Mouse (Mus musculus) CH12.LX (cell line): ENCODE measurements around the gene Ly75.

Source experiments
- CTCF ChIP-seq, 2 experiments: IDR thresholded peaks in 1 of 2; conservative IDR thresholded peaks in 1 of 2; 2 replicates each; pipeline ENCODE4 v1.5.1; 2011 to 2012; ENCODE audit warnings: low read depth in 2 of 2, low read length in 2 of 2, improper control_type of control experiment in 1 of 2, inconsistent platforms in 1 of 2, mild to moderate bottlenecking in 1 of 2, moderate library complexity in 1 of 2
- E2F4 ChIP-seq: IDR thresholded peaks from 2 replicates; pipeline ENCODE4 v1.6.1; 2011; ENCODE audit warnings: low read depth, low read length, improper control_type of control experiment; ENCODE audit not compliant: insufficient replicate concordance
- EP300 ChIP-seq: IDR thresholded peaks from 2 replicates; pipeline ENCODE4 v1.6.1; 2011; ENCODE audit warnings: low read length, improper control_type of control experiment
- HCFC1 ChIP-seq: IDR thresholded peaks from 2 replicates; pipeline ENCODE4 v1.6.1; 2012; ENCODE audit warnings: low read depth, mild to moderate bottlenecking, inconsistent platforms, low read length, improper control_type of control experiment
- POLR2A ChIP-seq: IDR thresholded peaks from 2 replicates; pipeline ENCODE4 v1.6.1; 2011; ENCODE audit warnings: low read depth, mild to moderate bottlenecking, improper control_type of control experiment, low read length
- SMC3 ChIP-seq: IDR thresholded peaks from 2 replicates; pipeline ENCODE4 v1.6.1; 2011; ENCODE audit warnings: low read depth, low read length, improper control_type of control experiment
- TBP ChIP-seq: conservative IDR thresholded peaks from 2 replicates; pipeline ENCODE4 v1.6.1; 2011; ENCODE audit warnings: low read depth, low read length, improper control_type of control experiment
- USF1 ChIP-seq: IDR thresholded peaks from 2 replicates; pipeline ENCODE4 v1.6.1; 2014; ENCODE audit warnings: low read depth, mild to moderate bottlenecking, inconsistent platforms, low read length, improper control_type of control experiment
- ZC3H11A ChIP-seq: IDR thresholded peaks from 2 replicates; pipeline ENCODE4 v1.6.1; 2012; ENCODE audit warnings: low read depth, mild to moderate bottlenecking, inconsistent platforms, low read length, improper control_type of control experiment
- ZNF384 ChIP-seq: IDR thresholded peaks from 2 replicates; pipeline ENCODE4 v1.6.1; 2012; ENCODE audit warnings: low read depth, low read length, improper control_type of control experiment, inconsistent platforms

DNA sequence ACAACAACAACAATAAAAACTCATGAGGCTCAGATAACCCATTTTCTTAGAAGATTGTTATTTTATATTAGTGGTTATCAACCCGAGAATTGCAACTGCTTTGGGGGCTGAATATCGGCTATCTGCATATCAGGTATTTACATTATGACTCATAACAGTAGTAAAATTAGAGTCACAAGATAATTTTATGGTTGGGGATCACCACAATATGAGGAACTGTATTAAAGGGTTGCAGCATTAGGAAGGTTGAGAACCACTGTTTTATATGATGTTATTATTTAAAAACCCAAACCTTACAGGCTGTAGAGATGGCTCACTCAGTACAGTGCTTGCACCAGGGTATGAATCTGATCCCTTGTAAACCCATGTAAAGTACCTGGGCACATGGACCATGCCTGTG is 83.8 kb downstream of the Ly75 start:
- TF ChIP-seq POLR2A (no peak), ZC3H11A (no peak), TBP (no peak), E2F4 (no peak), EP300 (0 out of 2 replicates have a peak, but pooled peaks have one; percentile 11), SMC3 (no peak), USF1 (no peak), ZNF384 (no peak), CTCF (conservative IDR thresholded peaks at IDR 0.05 in 1 of 2, IDR thresholded peaks at IDR 0.05 in 1 of 2; ENCODE audit: low read depth in 2 of 2, low read length in 2 of 2) (no peak), HCFC1 (no peak)
